Comparison of ENCODE assay signal across 9 mouse cellular contexts in genomic region chr5:118981046-118981445, GRCm38 (mm10).
DNase-seq lines count a peak whose midpoint lies in the region; ATAC-seq lines count a peak whose summit lies in the region.
"Had no signal": no experiment of that assay in that cellular context is flagged by ENCODE, and none has a peak within 500 bp of the region (broad histone marks: within the 10 kb centered on the region; RNA-seq: fewer than 3 reads in every experiment).

No protein-coding gene starts in this region.

- H3K27me3 ChIP-seq in midbrain, embryonic 10.5 days (ENCODE audit: low read depth, poor library complexity, severe bottlenecking): peaks cover 3% of the 10 kb centered on the region; the same call in 1 of the 2 replicates
- H3K27me3 ChIP-seq in midbrain, embryonic 16.5 days (ENCODE audit: control insufficient read depth, insufficient read depth, low read depth, low read length): no peaks in the 10 kb centered on the region

- H3K36me3 ChIP-seq in midbrain, embryonic 10.5 days: no peaks in the 10 kb centered on the region
- H3K36me3 ChIP-seq in midbrain, embryonic 16.5 days (ENCODE audit: control insufficient read depth, insufficient read depth, low read length): no peaks in the 10 kb centered on the region
- H3K36me3 ChIP-seq: limb, embryonic 13.5 days had no signal

- WGBS in midbrain, embryonic 10.5 days: 56% methylated on average over 16 of the region's 16 CpGs
- WGBS in midbrain, embryonic 16.5 days: 29% methylated on average over 16 of the region's 16 CpGs

- H3K4me3 ChIP-seq in midbrain, embryonic 10.5 days: no peak overlapping the region
- H3K4me3 ChIP-seq in midbrain, embryonic 16.5 days (ENCODE audit: low read depth, low read length): no peak overlapping the region
- H3K4me3 ChIP-seq: limb, embryonic 13.5 days had no signal

- no peaks in the 10 kb centered on the region for H3K9me3 ChIP-seq in midbrain, embryonic 10.5 days (replicated peaks)
- H3K9me3 ChIP-seq in midbrain, embryonic 16.5 days (replicated peaks; ENCODE audit: control insufficient read depth, low read length, poor library complexity, severe bottlenecking): no peaks in the 10 kb centered on the region
- H3K9me3 ChIP-seq: limb, embryonic 13.5 days had no signal

- H3K4me2 ChIP-seq in midbrain, embryonic 16.5 days (ENCODE audit: low read length): no peak overlapping the region
- H3K4me2 ChIP-seq: limb, embryonic 13.5 days had no signal

- no peak overlapping the region for H3K9ac ChIP-seq in midbrain, embryonic 16.5 days (ENCODE audit: low read depth, low read length)
- H3K9ac ChIP-seq: limb, embryonic 13.5 days had no signal

- peak; percentile 22 for DNase-seq in midbrain, embryonic 10.5 days (ENCODE audit: low spot score)
- DNase-seq in gastrocnemius, adult 8-10 months (ENCODE audit: low spot score in 2 of 2): peak; percentile 8 to 19
- peak; percentile 39 for DNase-seq in kidney, adult 9 months
- DNase-seq in lung, postnatal 4 days: peak; percentile 76 to 92
- no peak for DNase-seq in thymus, postnatal 10 days (ENCODE audit: low spot score in 2 of 2)
- DNase-seq in layer of hippocampus, adult 11-12 months (ENCODE audit: low spot score): no peak
- no peak for DNase-seq in right cerebral cortex, postnatal 25 days

- H3K27ac ChIP-seq in midbrain, embryonic 10.5 days (replicated peaks): peak overlapping the region; percentile 29; the same call in 1 of the 2 replicates
- H3K27ac ChIP-seq in midbrain, embryonic 16.5 days (ENCODE audit: low read length): no peak overlapping the region
- H3K27ac ChIP-seq: limb, embryonic 13.5 days had no signal

- peaks cover 5% of the 10 kb centered on the region; the same call in 1 of the 2 replicates for H3K4me1 ChIP-seq in midbrain, embryonic 10.5 days
- H3K4me1 ChIP-seq in midbrain, embryonic 16.5 days (ENCODE audit: control insufficient read depth, insufficient read depth, low read length): no peaks in the 10 kb centered on the region

- no peak for ATAC-seq in midbrain, embryonic 16.5 days

Comparison
In these comparisons a context has a peak if more than half of its experiments do, and no peak if none do; other contexts are left out.
1. DNase-seq: peak in midbrain, embryonic 10.5 days (single experiment), gastrocnemius, adult 8-10 months (2 of 2), kidney, adult 9 months (single experiment) and lung, postnatal 4 days (2 of 2); none in thymus, postnatal 10 days (0 of 2), layer of hippocampus, adult 11-12 months (single experiment) and right cerebral cortex, postnatal 25 days (single experiment).